Mouse (Mus musculus) spleen, postnatal 10 days (tissue): ENCODE results near the gene Fbxo34.
"Not testable (repeated sequence)": the region's sequence is repeated elsewhere in the genome, so short reads cannot be mapped to it uniquely, and the experiment has no call there.

Experiments used
- DNase-seq, 2 experiments: peaks; one replicate each; pipeline ENCODE4 v3.0.0; 2021 to 2022; ENCODE audit warnings: low spot score in 2 of 2

Gene Fbxo34

GRCm38 (mm10) chr14:47560714-47561113 lies 110.5 kb downstream of the Fbxo34 start:
- DNase-seq, result no peak

- DNase-seq, result no peak
These were observed 112.3 kb downstream of the Fbxo34 start for GRCm38 (mm10) chr14:47562530-47562929.

- no peak for DNase-seq
These were observed 112.9 kb downstream of the Fbxo34 start for GRCm38 (mm10) chr14:47563106-47563505.

GRCm38 (mm10) chr14:47567962-47568652 lies 117.9 kb downstream of the Fbxo34 start:
- peak; percentile 82 to 94 for DNase-seq

- DNase-seq, result not testable (repeated sequence)
These were observed 120.3 kb downstream of the Fbxo34 start, which contains the start of gene Atg14 for GRCm38 (mm10) chr14:47570549-47570948. Atg14 (minus strand) TSS chr14:47570649.

- no peak for DNase-seq
These were observed 122.5 kb downstream of the Fbxo34 start for GRCm38 (mm10) chr14:47572707-47573106.

GRCm38 (mm10) chr14:47574721-47575120 lies 124.5 kb downstream of the Fbxo34 start:
- no peak for DNase-seq

GRCm38 (mm10) chr14:47576687-47577086 lies 126.5 kb downstream of the Fbxo34 start:
- no peak for DNase-seq

- no peak for DNase-seq
These were observed 127.9 kb downstream of the Fbxo34 start for GRCm38 (mm10) chr14:47578086-47578485.

- no peak for DNase-seq
These were observed 131.1 kb downstream of the Fbxo34 start for GRCm38 (mm10) chr14:47581280-47581679.
